Mouse (Mus musculus) limb, embryonic 14.5 days (tissue): ENCODE data around the gene Lrrc10. TPM values are rescaled to one million over a fixed set of nuclear protein-coding genes. Genes with fewer than 3 reads are reported as not detected.

Experiments used
- ATAC-seq: fragments of 200-750 bp; cut with Nextera tagmentation; 2 replicates; pipeline ENCODE4 v1.8.0; 2017; ENCODE audit warnings: low read depth, moderate number of reproducible peaks, moderate TSS enrichment; ENCODE audit not compliant: low FRiP score
- DNase-seq: peaks from one replicate; pipeline ENCODE4 v3.0.0-alpha.2; 2015; ENCODE audit warnings: low spot score
- H3K27ac ChIP-seq: fragments of 300-500 bp; sonication (generic); replicated peaks from 2 replicates; pipeline ENCODE4 v1.5.1; 2014; ENCODE audit warnings: low read depth, mild to moderate bottlenecking, low read length, moderate library complexity, mixed read lengths
- H3K27me3 ChIP-seq: fragments of 300-500 bp; sonication (generic); 2 replicates; pipeline ENCODE4 v1.6.1; 2014; ENCODE audit warnings: low read length, mixed read lengths; ENCODE audit not compliant: control insufficient read depth, insufficient read depth
- H3K36me3 ChIP-seq: fragments of 300-500 bp; sonication (generic); 2 replicates; pipeline ENCODE4 v1.6.1; 2014; ENCODE audit warnings: mild to moderate bottlenecking, low read length, moderate library complexity, mixed read lengths; ENCODE audit not compliant: control insufficient read depth, insufficient read depth
- H3K4me1 ChIP-seq: fragments of 300-500 bp; sonication (generic); 2 replicates; pipeline ENCODE4 v1.6.1; 2014; ENCODE audit warnings: antibody characterized with exemption, low read length, mixed read lengths; ENCODE audit not compliant: control insufficient read depth, insufficient read depth
- H3K4me2 ChIP-seq: fragments of 300-500 bp; sonication (generic); replicated peaks from 2 replicates; pipeline ENCODE4 v1.6.1; 2014; ENCODE audit warnings: low read depth, mild to moderate bottlenecking, low read length, moderate library complexity; ENCODE audit not compliant: severe bottlenecking
- H3K4me3 ChIP-seq: fragments of 300-500 bp; sonication (generic); replicated peaks from 2 replicates; pipeline ENCODE4 v1.5.1; 2014; ENCODE audit warnings: low read length
- H3K9ac ChIP-seq: fragments of 300-500 bp; sonication (generic); 2 replicates; pipeline ENCODE4 v1.6.1; 2014; ENCODE audit warnings: mild to moderate bottlenecking, low read depth, low read length, moderate library complexity; ENCODE audit not compliant: severe bottlenecking
- H3K9me3 ChIP-seq: fragments of 300-500 bp; sonication (generic); 2 replicates; pipeline ENCODE4 v1.6.1; 2016; ENCODE audit warnings: low read length; ENCODE audit not compliant: control insufficient read depth
- POLR2A ChIP-seq: fragments of 200-500 bp; IDR thresholded peaks from 2 replicates; pipeline ENCODE4 v1.8.0; 2012; ENCODE audit warnings: inconsistent platforms, mild to moderate bottlenecking, moderate library complexity, borderline replicate concordance; ENCODE audit not compliant: insufficient read depth, insufficient read length; ENCODE audit errors: extremely low read depth
- whole genome bisulfite sequencing: fragments of 180-500 bp; shearing (Covaris S2); extraction: QIAGEN DNeasy Blood & Tissue Kit; methylation state at CpG from one replicate; pipeline ENCODE4 v1.1.7; 2014; 5-methylcytosine and 5-hydroxymethylcytosine counted together
- polyA plus RNA-seq, 2 experiments: library from polyadenylated mRNA; depleted of rRNA in 1 of 2; stranded (reverse) in 1 of 2; unstranded in 1 of 2; fragments of >200 nt; fragmentation: Nextera tagmentation in 1 of 2; extraction: Ambion mirVana in 1 of 2; gene quantifications; 2 replicates each; pipeline versions ENCODE4 v1.2.1 to v1.2.3; 2012 to 2014

The Lrrc10 gene
- polyA plus RNA-seq, 2 experiments = 0.09 TPM; not detected in 1

- ATAC-seq = peak; percentile 30; the same call in 1 of the 2 replicates
- 13% methylated on average over 7 of the region's 7 CpGs for WGBS
- peak overlapping the region; percentile 52 for H3K9ac ChIP-seq
These were observed 18.9 kb downstream of the Lrrc10 start for GRCm38 (mm10) chr10:117064076-117064475.

GRCm38 (mm10) chr10:117069109-117069508 is 24.0 kb downstream of the Lrrc10 start:
- 95% methylated on average over 3 of the region's 3 CpGs for WGBS

More at GRCm38 (mm10) chr10:117064076-117064475, 18.9 kb downstream of the Lrrc10 start:
- Histone ChIP-seq H3K4me3 (peak overlapping the region; percentile 98), H3K27me3 (no peaks in the 10 kb centered on the region), H3K4me2 (peak overlapping the region; percentile 55), H3K27ac (peak overlapping the region; percentile 88), H3K4me1 (no peaks in the 10 kb centered on the region; the same call in 1 of the 2 replicates), H3K36me3 (peaks cover 32% of the 10 kb centered on the region), H3K9me3 (no peaks in the 10 kb centered on the region)
- no peak for TF ChIP-seq POLR2A
- no peak for DNase-seq

GRCm38 (mm10) chr10:117072191-117072888 is 27.2 kb downstream of the Lrrc10 start:
- H3K4me1 ChIP-seq = no peaks in the 10 kb centered on the region
- H3K36me3 ChIP-seq = peaks cover 61% of the 10 kb centered on the region
- no peak for TF ChIP-seq POLR2A
- H3K9me3 ChIP-seq = no peaks in the 10 kb centered on the region
- WGBS = 93% methylated on average over 18 of the region's 18 CpGs
- no peaks in the 10 kb centered on the region for H3K27me3 ChIP-seq
- DNase-seq (no peak), ATAC-seq (no peak)
- no peak overlapping the region for H3K9ac ChIP-seq
- no peak overlapping the region for H3K4me2 ChIP-seq
- no peak overlapping the region for H3K4me3 ChIP-seq
- H3K27ac ChIP-seq = no peak overlapping the region

More at GRCm38 (mm10) chr10:117069109-117069508, 24.0 kb downstream of the Lrrc10 start:
- TF ChIP-seq POLR2A = no peak
- no peak overlapping the region for H3K27ac ChIP-seq
- no peak overlapping the region for H3K9ac ChIP-seq
- H3K9me3 ChIP-seq = no peaks in the 10 kb centered on the region
- ATAC-seq (no peak), DNase-seq (no peak)
- H3K27me3 ChIP-seq = no peaks in the 10 kb centered on the region
- H3K4me3 ChIP-seq = no peak overlapping the region
- H3K4me1 ChIP-seq = no peaks in the 10 kb centered on the region
- H3K4me2 ChIP-seq = no peak overlapping the region
- peaks cover 39% of the 10 kb centered on the region for H3K36me3 ChIP-seq

- ATAC-seq (no peak), DNase-seq (no peak)
- TF ChIP-seq POLR2A = no peak
- Histone ChIP-seq H3K4me1 (no peaks in the 10 kb centered on the region), H3K27me3 (no peaks in the 10 kb centered on the region), H3K9me3 (no peaks in the 10 kb centered on the region), H3K27ac (no peak overlapping the region), H3K36me3 (peaks cover 68% of the 10 kb centered on the region), H3K9ac (no peak overlapping the region), H3K4me2 (no peak overlapping the region), H3K4me3 (no peak overlapping the region)
- WGBS = 86% methylated on average over 7 of the region's 7 CpGs
These were observed 28.0 kb downstream of the Lrrc10 start for GRCm38 (mm10) chr10:117073176-117073575.

- 83% methylated on average over 6 of the region's 6 CpGs for WGBS
- H3K27ac ChIP-seq = no peak overlapping the region
- H3K4me3 ChIP-seq = no peak overlapping the region
- no peak for TF ChIP-seq POLR2A
- no peaks in the 10 kb centered on the region for H3K27me3 ChIP-seq
- peaks cover 66% of the 10 kb centered on the region for H3K36me3 ChIP-seq
- H3K4me2 ChIP-seq = no peak overlapping the region
- H3K4me1 ChIP-seq = no peaks in the 10 kb centered on the region
- no peak overlapping the region for H3K9ac ChIP-seq
- no peak for DNase-seq
- no peaks in the 10 kb centered on the region for H3K9me3 ChIP-seq
- ATAC-seq = no peak
These were observed 33.1 kb downstream of the Lrrc10 start for GRCm38 (mm10) chr10:117078284-117078683.

- H3K27ac ChIP-seq = no peak overlapping the region
- no peak for TF ChIP-seq POLR2A
- no peaks in the 10 kb centered on the region for H3K4me1 ChIP-seq
- no peak for DNase-seq
- no peaks in the 10 kb centered on the region for H3K9me3 ChIP-seq
- no peak overlapping the region for H3K4me2 ChIP-seq
- no peaks in the 10 kb centered on the region for H3K27me3 ChIP-seq
- H3K4me3 ChIP-seq = no peak overlapping the region
- no peak for ATAC-seq
- WGBS = 72% methylated on average over 4 of the region's 4 CpGs
- no peak overlapping the region for H3K9ac ChIP-seq
- peaks cover 63% of the 10 kb centered on the region for H3K36me3 ChIP-seq
These were observed 36.2 kb downstream of the Lrrc10 start for GRCm38 (mm10) chr10:117081326-117081725.
